Mouse (Mus musculus) kidney, embryonic 14.5 days (tissue): ENCODE results near the gene Rab3c. TPM values are rescaled to one million over a fixed set of nuclear protein-coding genes. Genes with fewer than 3 reads are reported as not detected.

Experiments
- ATAC-seq: fragments of 200-750 bp; cut with Nextera tagmentation; 2 replicates; pipeline ENCODE4 v1.8.0; 2017; ENCODE audit warnings: moderate number of reproducible peaks, mild to moderate bottlenecking, moderate TSS enrichment, moderate library complexity; ENCODE audit not compliant: low FRiP score, low TSS enrichment
- H3K27ac ChIP-seq: fragments of 300-500 bp; sonication (generic); 2 replicates; pipeline ENCODE4 v1.5.1; 2014; ENCODE audit warnings: low read depth, mild to moderate bottlenecking, low read length, moderate library complexity, mixed read lengths
- H3K27me3 ChIP-seq: fragments of 300-500 bp; sonication (generic); 2 replicates; pipeline ENCODE4 v1.6.1; 2014; ENCODE audit warnings: mild to moderate bottlenecking, low read length; ENCODE audit not compliant: control insufficient read depth, insufficient read depth
- H3K36me3 ChIP-seq: fragments of 300-500 bp; sonication (generic); 2 replicates; pipeline ENCODE4 v1.6.1; 2014; ENCODE audit warnings: low read length, mixed read lengths; ENCODE audit not compliant: control insufficient read depth, insufficient read depth
- H3K4me1 ChIP-seq: fragments of 300-500 bp; sonication (generic); 2 replicates; pipeline ENCODE4 v1.6.1; 2014; ENCODE audit warnings: low read length, mixed read lengths; ENCODE audit not compliant: control insufficient read depth, insufficient read depth
- H3K4me2 ChIP-seq: fragments of 300-500 bp; sonication (generic); replicated peaks from 2 replicates; pipeline ENCODE4 v1.6.1; 2014; ENCODE audit warnings: low read depth, mild to moderate bottlenecking, low read length
- H3K4me3 ChIP-seq: fragments of 300-500 bp; sonication (generic); 2 replicates; pipeline ENCODE4 v1.5.1; 2014; ENCODE audit warnings: mild to moderate bottlenecking, low read length
- H3K9ac ChIP-seq: fragments of 300-500 bp; sonication (generic); 2 replicates; pipeline ENCODE4 v1.6.1; 2014; ENCODE audit warnings: low read depth, mild to moderate bottlenecking, low read length, moderate library complexity
- H3K9me3 ChIP-seq: fragments of 300-500 bp; sonication (generic); 2 replicates; pipeline ENCODE4 v1.6.1; 2016; ENCODE audit warnings: low read length; ENCODE audit not compliant: control insufficient read depth
- WGBS: fragments of 180-500 bp; shearing (Covaris S2); extraction: QIAGEN DNeasy Blood & Tissue Kit; methylation state at CpG from one replicate; pipeline ENCODE4 v1.1.7; 2014; 5-methylcytosine and 5-hydroxymethylcytosine counted together
- polyA plus RNA-seq: library from polyadenylated mRNA; unstranded; fragments of >200 nt; fragmentation: Nextera tagmentation; extraction: Ambion mirVana; gene quantifications from 2 replicates; pipeline ENCODE4 v1.2.1, GENCODE M21; 2014

Rab3c gene
- polyA plus RNA-seq, 1 experiment from 2014 or later = not detected

DNA sequence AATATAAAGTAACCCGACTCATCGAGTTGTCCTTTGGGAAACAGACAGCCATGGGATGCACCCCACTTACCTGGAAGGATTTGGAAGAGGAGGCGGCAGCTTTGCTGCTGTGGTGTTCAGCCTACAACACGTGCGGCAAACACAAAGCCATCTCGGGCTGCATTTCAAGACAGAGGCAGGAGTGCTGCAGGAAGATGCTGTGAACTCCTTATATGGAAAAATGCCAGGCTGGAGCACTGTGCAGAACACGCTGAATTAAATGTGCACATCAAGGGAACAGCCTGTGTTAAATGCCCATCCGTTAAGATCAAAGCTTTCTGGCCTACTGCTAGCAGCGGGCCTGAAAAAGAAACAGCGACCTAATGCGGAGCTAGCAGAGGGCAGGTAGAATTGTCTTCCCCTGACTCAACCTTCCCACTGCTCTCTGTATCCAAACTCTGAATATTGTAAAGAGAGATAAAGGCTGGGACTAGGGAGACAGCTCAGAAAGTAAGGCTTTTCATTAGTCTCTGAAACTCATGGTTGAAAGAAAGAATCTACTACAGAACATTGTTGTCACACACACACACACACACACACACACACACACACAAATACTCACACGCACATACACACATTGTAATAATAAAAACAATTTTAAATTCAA, 153.1 kb downstream of the Rab3c start:
- no peak for ATAC-seq
- 56% methylated on average over 12 of the region's 12 CpGs for WGBS

DNA sequence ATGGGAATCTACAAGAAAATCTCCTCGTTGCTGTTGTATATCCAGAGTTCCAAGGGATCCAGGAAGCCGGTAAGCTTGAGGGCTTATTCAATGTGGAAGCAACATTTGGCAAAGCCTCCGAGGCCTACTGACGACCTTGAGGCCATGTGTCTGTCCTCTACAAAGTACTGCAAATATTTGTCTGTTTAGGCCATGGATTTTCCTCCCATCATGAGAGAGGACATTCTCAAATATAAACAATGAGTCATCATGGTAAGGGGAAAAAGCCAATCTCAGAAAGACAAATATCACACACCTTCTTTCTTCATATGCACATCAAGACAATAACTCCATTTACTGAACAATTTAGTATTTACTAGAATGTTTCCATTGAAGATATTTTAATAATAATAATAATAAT, 158.0 kb downstream of the Rab3c start:
- 83% methylated on average over 4 of the region's 4 CpGs for WGBS
- H3K4me2 ChIP-seq = no peak overlapping the region
- ATAC-seq = no peak
- H3K27me3 ChIP-seq = no peaks in the 10 kb centered on the region
- no peaks in the 10 kb centered on the region for H3K36me3 ChIP-seq
- H3K27ac ChIP-seq = no peak overlapping the region
- H3K9ac ChIP-seq = no peak overlapping the region
- H3K4me1 ChIP-seq = no peaks in the 10 kb centered on the region
- H3K9me3 ChIP-seq = no peaks in the 10 kb centered on the region
- H3K4me3 ChIP-seq = no peak overlapping the region

More for the DNA sequence above, 153.1 kb downstream of the Rab3c start:
- Histone ChIP-seq H3K27me3 (no peaks in the 10 kb centered on the region), H3K4me2 (no peak overlapping the region), H3K27ac (no peak overlapping the region), H3K9me3 (no peaks in the 10 kb centered on the region), H3K9ac (no peak overlapping the region), H3K36me3 (no peaks in the 10 kb centered on the region), H3K4me1 (no peaks in the 10 kb centered on the region), H3K4me3 (no peak overlapping the region)

GRCm38 (mm10) chr13:110116892-110117291, 163.9 kb downstream of the Rab3c start:
- Histone ChIP-seq H3K9ac (no peak overlapping the region), H3K4me3 (no peak overlapping the region), H3K9me3 (no peaks in the 10 kb centered on the region), H3K4me1 (no peaks in the 10 kb centered on the region), H3K27me3 (no peaks in the 10 kb centered on the region), H3K4me2 (no peak overlapping the region), H3K27ac (no peak overlapping the region), H3K36me3 (no peaks in the 10 kb centered on the region)
- 89% methylated on average over 5 of the region's 5 CpGs for WGBS
- ATAC-seq = no peak

DNA sequence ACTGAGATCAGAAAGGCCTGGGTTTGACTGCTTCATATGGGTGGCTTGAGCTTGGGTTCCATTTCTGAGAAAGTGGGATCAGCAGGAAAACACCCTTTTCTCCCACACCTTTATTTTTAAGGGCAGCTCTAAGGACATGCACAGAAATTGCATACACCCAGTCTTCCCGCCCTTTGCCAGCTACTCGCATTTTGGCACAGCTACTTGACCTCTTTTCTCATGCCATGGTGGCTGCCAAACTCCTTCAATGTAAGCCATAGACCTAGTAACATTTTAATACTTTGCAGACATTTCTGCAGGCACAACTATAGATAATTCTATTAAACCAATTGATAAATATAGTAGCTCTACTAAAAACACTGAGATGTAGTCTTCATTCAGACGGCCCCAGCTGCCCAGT, 164.5 kb downstream of the Rab3c start:
- Histone ChIP-seq H3K4me1 (no peaks in the 10 kb centered on the region), H3K4me3 (no peak overlapping the region), H3K27me3 (no peaks in the 10 kb centered on the region), H3K36me3 (no peaks in the 10 kb centered on the region), H3K4me2 (no peak overlapping the region), H3K9me3 (no peaks in the 10 kb centered on the region), H3K9ac (no peak overlapping the region), H3K27ac (no peak overlapping the region)
- 86% methylated on average over 3 of the region's 3 CpGs for WGBS
- no peak for ATAC-seq

- 72% methylated on average over 7 of the region's 7 CpGs for WGBS
- H3K27ac ChIP-seq = no peak overlapping the region
Observed at GRCm38 (mm10) chr13:110114870-110115645, 165.7 kb downstream of the Rab3c start.

DNA sequence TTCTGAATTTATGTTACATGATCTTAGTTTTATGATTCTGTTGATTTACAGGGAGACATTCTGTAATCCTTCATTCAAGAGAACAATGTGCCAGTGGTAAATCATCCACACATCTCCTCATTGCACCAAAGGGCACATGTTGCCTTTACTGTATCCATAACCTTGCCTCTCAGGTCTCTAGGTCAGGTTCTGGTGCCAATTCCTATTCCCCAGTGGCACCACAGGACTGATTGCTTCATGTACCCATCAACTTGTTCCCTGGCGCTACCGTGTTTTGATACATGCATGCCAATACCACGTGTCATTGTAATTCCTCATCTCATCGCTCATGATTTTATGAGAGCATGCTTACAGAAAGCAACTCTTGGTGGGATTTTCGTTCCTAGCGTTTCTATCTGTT, 167.1 kb downstream of the Rab3c start:
- no peak for ATAC-seq
- Histone ChIP-seq H3K9ac (no peak overlapping the region), H3K4me3 (no peak overlapping the region), H3K36me3 (no peaks in the 10 kb centered on the region), H3K27me3 (no peaks in the 10 kb centered on the region), H3K27ac (no peak overlapping the region), H3K9me3 (no peaks in the 10 kb centered on the region), H3K4me1 (no peaks in the 10 kb centered on the region), H3K4me2 (no peak overlapping the region)
- 94% methylated on average over 6 of the region's 6 CpGs for WGBS

More at GRCm38 (mm10) chr13:110114870-110115645, 165.7 kb downstream of the Rab3c start:
- H3K4me2 ChIP-seq = no peak overlapping the region
- H3K27me3 ChIP-seq = no peaks in the 10 kb centered on the region
- H3K4me1 ChIP-seq = no peaks in the 10 kb centered on the region
- H3K9ac ChIP-seq = no peak overlapping the region
- ATAC-seq = no peak
- no peak overlapping the region for H3K4me3 ChIP-seq
- no peaks in the 10 kb centered on the region for H3K9me3 ChIP-seq
- no peaks in the 10 kb centered on the region for H3K36me3 ChIP-seq

DNA sequence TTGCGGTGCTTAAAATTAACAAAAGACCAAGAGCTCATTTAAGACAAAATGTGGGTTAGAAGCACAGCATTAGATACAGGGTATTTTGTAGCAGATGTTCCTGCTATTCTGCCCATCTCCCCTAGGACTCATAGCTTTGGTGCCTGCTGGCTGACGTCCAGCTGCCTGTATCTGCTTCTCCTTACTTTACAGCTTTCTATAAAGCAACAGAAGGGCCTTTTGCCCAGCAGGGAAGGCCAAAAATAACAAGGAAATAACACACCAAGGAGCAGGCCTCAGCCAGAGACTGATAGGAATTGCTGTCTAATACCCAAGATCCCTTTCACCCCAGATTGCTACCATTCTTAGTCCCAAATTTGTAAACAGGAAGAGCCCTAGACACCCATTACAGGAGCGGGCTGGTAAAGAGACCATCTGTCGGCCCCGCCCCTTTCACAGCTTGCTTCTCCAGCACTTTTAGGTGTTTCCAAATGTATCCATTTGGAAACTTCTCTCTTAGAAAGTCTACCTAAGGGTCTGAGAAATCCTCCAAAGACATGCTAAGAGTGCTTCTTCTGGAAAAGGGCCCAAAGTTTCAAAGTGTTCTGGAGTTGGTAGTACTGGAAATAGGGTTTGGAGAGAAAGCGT, 183.3 kb downstream of the Rab3c start:
- no peak overlapping the region for H3K9ac ChIP-seq
- H3K4me2 ChIP-seq = no peak overlapping the region
- no peaks in the 10 kb centered on the region for H3K4me1 ChIP-seq
- H3K36me3 ChIP-seq = no peaks in the 10 kb centered on the region
- H3K4me3 ChIP-seq = no peak overlapping the region
- 76% methylated on average over 6 of the region's 6 CpGs for WGBS
- no peak overlapping the region for H3K27ac ChIP-seq
- H3K9me3 ChIP-seq = peaks cover 4% of the 10 kb centered on the region
- no peak for ATAC-seq
- no peaks in the 10 kb centered on the region for H3K27me3 ChIP-seq

DNA sequence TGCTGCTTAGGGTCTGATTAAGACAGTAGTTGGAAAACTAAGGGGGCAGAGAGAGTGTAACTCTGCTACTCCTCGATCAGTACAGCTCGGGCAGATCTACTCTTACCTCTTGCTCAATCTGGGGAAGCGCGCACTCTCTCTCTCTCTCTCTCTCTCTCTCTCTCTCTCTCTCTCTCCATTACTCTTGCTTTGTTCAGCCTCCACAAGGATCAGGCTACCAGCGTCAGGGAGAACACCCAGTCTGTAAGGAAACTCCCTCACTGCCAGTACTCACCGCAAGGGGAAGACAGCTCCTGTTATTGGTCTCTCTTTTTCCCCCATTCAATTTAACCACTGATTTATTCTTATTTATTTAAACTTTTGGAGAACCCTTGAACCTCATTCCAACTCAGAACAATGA, 185.8 kb downstream of the Rab3c start:
- Histone ChIP-seq H3K9ac (no peak overlapping the region), H3K27me3 (no peaks in the 10 kb centered on the region), H3K4me2 (no peak overlapping the region), H3K4me3 (no peak overlapping the region), H3K4me1 (no peaks in the 10 kb centered on the region), H3K9me3 (peaks cover 4% of the 10 kb centered on the region), H3K27ac (no peak overlapping the region), H3K36me3 (no peaks in the 10 kb centered on the region)
- no peak for ATAC-seq
- WGBS = 66% methylated on average over 6 of the region's 6 CpGs
